In the genomic region with DNA sequence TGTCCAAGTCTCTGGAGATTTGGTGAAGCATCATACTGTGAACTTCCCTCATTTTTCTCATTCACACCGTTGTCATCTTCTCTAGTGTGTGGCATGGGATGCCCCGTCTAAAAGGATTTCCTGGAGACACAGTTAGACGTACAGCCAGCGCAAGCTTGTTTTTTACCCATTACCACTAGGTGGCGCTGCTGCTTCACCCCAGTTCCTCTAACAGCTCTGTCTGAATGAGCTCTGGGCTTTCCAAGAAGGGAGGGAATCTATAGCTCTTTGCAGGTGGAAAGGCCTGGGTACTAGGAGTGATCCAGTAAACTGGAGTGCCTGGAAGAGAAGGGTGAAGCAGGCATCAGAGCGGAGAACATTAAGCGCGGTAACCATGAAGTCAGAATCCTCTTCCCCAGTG, we compare ENCODE assay signal across 8 mouse cellular contexts. TPM values are rescaled to one million over a fixed set of nuclear protein-coding genes. Genes with fewer than 3 reads are reported as not detected.
DNase-seq lines count a peak whose midpoint lies in the region; ATAC-seq and TF ChIP-seq lines count a peak whose summit lies in the region.

No protein-coding gene starts in this region.

- TF ChIP-seq CTCF in forebrain, postnatal 0 days (IDR thresholded peaks at IDR 0.05; ENCODE audit: low read depth): peak; percentile 98

- ATAC-seq in forebrain, postnatal 0 days: peak; percentile 88
- ATAC-seq in hindbrain, embryonic 15.5 days (ENCODE audit: low FRiP score, low read depth): peak; percentile 77
- ATAC-seq in midbrain, embryonic 12.5 days (ENCODE audit: low FRiP score, low read depth): peak; percentile 8; the same call in 1 of the 2 replicates
- no peak for ATAC-seq in inflammation-experienced regulatory T-cells, adult 6 months

- peak; percentile 87 for DNase-seq in R1 (ENCODE audit: low read depth, low spot score)
- DNase-seq in cerebellum, adult 11 months: peak; percentile 75
- peak; percentile 95 for DNase-seq in forebrain, postnatal 0 days
- DNase-seq in left cerebral cortex, postnatal 14 days (ENCODE audit: low spot score in 2 of 2): peak; percentile 75 to 89
- DNase-seq in skeletal muscle tissue, adult 2 months (ENCODE audit: low read depth, low spot score): peak; percentile 71

- H3K4me3 ChIP-seq in forebrain, postnatal 0 days (ENCODE audit: low read depth, low read length): no peak overlapping the region
- no peak overlapping the region for H3K4me3 ChIP-seq in hindbrain, embryonic 15.5 days
- H3K4me3 ChIP-seq in midbrain, embryonic 12.5 days: no peak overlapping the region

- no peak overlapping the region for H3K4me2 ChIP-seq in forebrain, postnatal 0 days (ENCODE audit: low read depth)
- H3K4me2 ChIP-seq in hindbrain, embryonic 15.5 days: no peak overlapping the region
- no peak overlapping the region for H3K4me2 ChIP-seq in midbrain, embryonic 12.5 days (replicated peaks)

- no peak overlapping the region for H3K27ac ChIP-seq in forebrain, postnatal 0 days (ENCODE audit: low read depth, low read length)
- H3K27ac ChIP-seq in hindbrain, embryonic 15.5 days (replicated peaks): no peak overlapping the region
- H3K27ac ChIP-seq in midbrain, embryonic 12.5 days (replicated peaks): no peak overlapping the region

- no peaks in the 10 kb centered on the region for H3K27me3 ChIP-seq in forebrain, postnatal 0 days (ENCODE audit: insufficient read depth, low read length)
- no peaks in the 10 kb centered on the region for H3K27me3 ChIP-seq in hindbrain, embryonic 15.5 days
- no peaks in the 10 kb centered on the region for H3K27me3 ChIP-seq in midbrain, embryonic 12.5 days

- H3K4me1 ChIP-seq in forebrain, postnatal 0 days (ENCODE audit: insufficient read depth): no peaks in the 10 kb centered on the region
- no peaks in the 10 kb centered on the region for H3K4me1 ChIP-seq in hindbrain, embryonic 15.5 days (replicated peaks)
- H3K4me1 ChIP-seq in midbrain, embryonic 12.5 days: no peaks in the 10 kb centered on the region

- peaks cover 26% of the 10 kb centered on the region for H3K36me3 ChIP-seq in forebrain, postnatal 0 days (ENCODE audit: insufficient read depth)
- peaks cover 26% of the 10 kb centered on the region for H3K36me3 ChIP-seq in hindbrain, embryonic 15.5 days
- H3K36me3 ChIP-seq in midbrain, embryonic 12.5 days: peaks cover 38% of the 10 kb centered on the region

- no peak overlapping the region for H3K9ac ChIP-seq in forebrain, postnatal 0 days
- no peak overlapping the region for H3K9ac ChIP-seq in hindbrain, embryonic 15.5 days
- no peak overlapping the region for H3K9ac ChIP-seq in midbrain, embryonic 12.5 days (replicated peaks)

- intact Hi-C loops in left cerebral cortex, postnatal 14 days (cut with DNase I): loop anchor here (1.0 to 2.0 kb wide), 2 partner anchors 183 to 208 kb away; no protein-coding TSS in a partner anchor

- WGBS in forebrain, postnatal 0 days: 24% methylated on average over 8 of the region's 8 CpGs
- 18% methylated on average over 8 of the region's 8 CpGs for WGBS in hindbrain, embryonic 15.5 days
- WGBS in midbrain, embryonic 12.5 days: 28% methylated on average over 8 of the region's 8 CpGs

- H3K9me3 ChIP-seq in forebrain, postnatal 0 days (ENCODE audit: low read length): no peaks in the 10 kb centered on the region
- no peaks in the 10 kb centered on the region for H3K9me3 ChIP-seq in hindbrain, embryonic 15.5 days
- no peaks in the 10 kb centered on the region for H3K9me3 ChIP-seq in midbrain, embryonic 12.5 days

RNA-seq across cellular contexts. Expression of a gene that starts 20.9 kb away (rescaled TPM):
- 202 and 208 TPM in 2 replicates for total RNA-seq in forebrain, postnatal 0 days (2014; rRNA removed)
- 228 and 234 TPM in 2 replicates for polyA plus RNA-seq in forebrain, postnatal 0 days (2015; fragmentation: Nextera tagmentation; extraction: Ambion mirVana)
- 187 and 188 TPM in 2 replicates for polyA plus RNA-seq in hindbrain, embryonic 15.5 days (2015; fragmentation: Nextera tagmentation; extraction: Ambion mirVana)
- 10 to 100 TPM; 59.2 to 59.6 TPM for total RNA-seq in left cerebral cortex, postnatal 14 days (2021)
- polyA plus RNA-seq in midbrain, embryonic 12.5 days (2016; fragmentation: Nextera tagmentation; extraction: Ambion mirVana): 152 and 156 TPM in 2 replicates
- 10 to 100 TPM; 12.1 to 14.5 (median 12.6) TPM for polyA plus RNA-seq in inflammation-experienced regulatory T-cells, adult 6 months (2017; shearing (Covaris generic))

RNA-seq across cellular contexts. Expression of a gene that starts 33.6 kb away (rescaled TPM):
- 106 and 134 TPM in 2 replicates for total RNA-seq in forebrain, postnatal 0 days (2014; rRNA removed)
- polyA plus RNA-seq in forebrain, postnatal 0 days (2015; fragmentation: Nextera tagmentation; extraction: Ambion mirVana): 121 and 184 TPM in 2 replicates
- polyA plus RNA-seq in hindbrain, embryonic 15.5 days (2015; fragmentation: Nextera tagmentation; extraction: Ambion mirVana): 197 and 203 TPM in 2 replicates
- 100 to 1,000 TPM; 815 to 848 TPM for total RNA-seq in left cerebral cortex, postnatal 14 days (2021)
- polyA plus RNA-seq in midbrain, embryonic 12.5 days (2016; fragmentation: Nextera tagmentation; extraction: Ambion mirVana): 77.3 and 80.0 TPM in 2 replicates
- polyA plus RNA-seq in inflammation-experienced regulatory T-cells, adult 6 months (2017; shearing (Covaris generic)): 10 to 100 TPM; 52.2 to 85.6 (median 76.6) TPM
